Mouse (Mus musculus): ENCODE data around the gene Gng12. TPM values are rescaled to one million over a fixed set of nuclear protein-coding genes. Genes with fewer than 3 reads are reported as not detected.

Gng12 gene
- total RNA-seq, 2 experiments from 2014 or later, result 55.2 to 59.3 TPM

- H3K4me3 ChIP-seq, result peak overlapping the region; percentile 74
- intact Hi-C loops (cut with DNase I), result loop anchor here (2.0 to 5.0 kb wide), 7 partner anchors 67 to 232 kb away; partner anchors contain the start of gene Gng12
- DNase-seq (ENCODE audit: extremely low spot score in 1 of 2, low spot score in 2 of 2), result no peak
- no peak for TF ChIP-seq CTCF (IDR thresholded peaks at IDR 0.05)
- H3K27ac ChIP-seq, result peak overlapping the region; percentile 89; the same call in 1 of the 2 replicates
Observed at GRCm38 (mm10) chr6:67035388-67036299, 139.4 kb downstream of the Gng12 start.

GRCm38 (mm10) chr6:67036356-67036811 is 140.2 kb downstream of the Gng12 start:
- H3K4me3 ChIP-seq, result peak overlapping the region; percentile 74
- peak; percentile 64 to 74 for DNase-seq (ENCODE audit: extremely low spot score in 1 of 2, low spot score in 2 of 2)
- H3K27ac ChIP-seq, result peak overlapping the region; percentile 89
- intact Hi-C loops (cut with DNase I), result loop anchor here (2.0 to 5.0 kb wide), 7 partner anchors 66 to 231 kb away; partner anchors contain the start of gene Gng12
- peak; percentile 64 for TF ChIP-seq CTCF (IDR thresholded peaks at IDR 0.05)

- intact Hi-C loops (cut with DNase I), result loop anchor here (2.0 to 5.0 kb wide), 7 partner anchors 65 to 230 kb away; partner anchors contain the start of gene Gng12
- H3K4me3 ChIP-seq, result peak within 1 kb of the TSS; percentile 74
- DNase-seq (ENCODE audit: extremely low spot score in 1 of 2, low spot score in 2 of 2), result peak; percentile 83 to 88
- H3K27ac ChIP-seq, result peak within 1 kb of the TSS; percentile 89
- peak; percentile 18; the same call in 1 of the 2 replicates for TF ChIP-seq CTCF (IDR thresholded peaks at IDR 0.05)
Observed at GRCm38 (mm10) chr6:67036837-67037628, 140.8 kb downstream of the Gng12 start, which contains the start of gene Gadd45a. Gene Gadd45a, minus strand, starts transcription at chr6:67037457.

GRCm38 (mm10) chr6:67038964-67039363 is 142.8 kb downstream of the Gng12 start:
- TF ChIP-seq CTCF (IDR thresholded peaks at IDR 0.05), result no peak
- no peak overlapping the region for H3K4me3 ChIP-seq
- H3K27ac ChIP-seq, result no peak overlapping the region
- DNase-seq (ENCODE audit: extremely low spot score in 1 of 2, low spot score in 2 of 2), result no peak
- intact Hi-C loops (cut with DNase I), result loop anchor here (5.0 kb wide), 6 partner anchors 63 to 228 kb away; partner anchors contain the start of gene Gng12

GRCm38 (mm10) chr6:67040904-67041410 is 144.8 kb downstream of the Gng12 start:
- H3K4me3 ChIP-seq, result no peak overlapping the region
- no peak for DNase-seq (ENCODE audit: extremely low spot score in 1 of 2, low spot score in 2 of 2)
- no peak for TF ChIP-seq CTCF (IDR thresholded peaks at IDR 0.05)
- H3K27ac ChIP-seq, result no peak overlapping the region
- intact Hi-C loops (cut with DNase I), result no loop called here

GRCm38 (mm10) chr6:67045424-67045823 is 149.2 kb downstream of the Gng12 start:
- intact Hi-C loops (cut with DNase I), result no loop called here
- no peak overlapping the region for H3K27ac ChIP-seq
- H3K4me3 ChIP-seq, result no peak overlapping the region
- DNase-seq (ENCODE audit: extremely low spot score in 1 of 2, low spot score in 2 of 2), result no peak
- TF ChIP-seq CTCF (IDR thresholded peaks at IDR 0.05), result no peak

- H3K27ac ChIP-seq, result no peak overlapping the region
- TF ChIP-seq CTCF (IDR thresholded peaks at IDR 0.05), result no peak
- no peak overlapping the region for H3K4me3 ChIP-seq
- intact Hi-C loops (cut with DNase I), result no loop called here
- no peak for DNase-seq (ENCODE audit: extremely low spot score in 1 of 2, low spot score in 2 of 2)
Observed at GRCm38 (mm10) chr6:67046937-67047336, 150.7 kb downstream of the Gng12 start.

GRCm38 (mm10) chr6:67048052-67048691 is 152.0 kb downstream of the Gng12 start:
- no peak overlapping the region for H3K4me3 ChIP-seq
- TF ChIP-seq CTCF (IDR thresholded peaks at IDR 0.05), result no peak
- DNase-seq (ENCODE audit: extremely low spot score in 1 of 2, low spot score in 2 of 2), result no peak
- H3K27ac ChIP-seq, result no peak overlapping the region
- intact Hi-C loops (cut with DNase I), result no loop called here

GRCm38 (mm10) chr6:67048880-67049694 is 152.9 kb downstream of the Gng12 start:
- no peak for TF ChIP-seq CTCF (IDR thresholded peaks at IDR 0.05)
- Histone ChIP-seq H3K27ac (no peak overlapping the region), H3K4me3 (no peak overlapping the region)
- DNase-seq (ENCODE audit: extremely low spot score in 1 of 2, low spot score in 2 of 2), result no peak
- intact Hi-C loops (cut with DNase I), result no loop called here

GRCm38 (mm10) chr6:67049695-67050038 is 153.5 kb downstream of the Gng12 start:
- Histone ChIP-seq H3K4me3 (no peak overlapping the region), H3K27ac (no peak overlapping the region)
- TF ChIP-seq CTCF (IDR thresholded peaks at IDR 0.05), result no peak
- intact Hi-C loops (cut with DNase I), result no loop called here
- DNase-seq (ENCODE audit: extremely low spot score in 1 of 2, low spot score in 2 of 2), result no peak
